Mouse (Mus musculus): ENCODE measurements around the gene Mllt11. TPM values are rescaled to one million over a fixed set of nuclear protein-coding genes. Genes with fewer than 3 reads are reported as not detected.
A peak's percentile ranks its signal among the peaks of the same experiment; 100 is the strongest.

The Mllt11 gene
- total RNA-seq, 1 experiment from 2014 or later: 16.3 TPM

- no peak for ATAC-seq (ENCODE audit: extremely low read depth, insufficient number of reproducible peaks, low FRiP score, poor library complexity, severe bottlenecking)
These were observed 15.8 kb upstream of the Mllt11 start for GRCm38 (mm10) chr3:95247660-95248336.

GRCm38 (mm10) chr3:95246465-95247231, 14.7 kb upstream of the Mllt11 start:
- no peak for ATAC-seq (ENCODE audit: extremely low read depth, insufficient number of reproducible peaks, low FRiP score, poor library complexity, severe bottlenecking)

DNA sequence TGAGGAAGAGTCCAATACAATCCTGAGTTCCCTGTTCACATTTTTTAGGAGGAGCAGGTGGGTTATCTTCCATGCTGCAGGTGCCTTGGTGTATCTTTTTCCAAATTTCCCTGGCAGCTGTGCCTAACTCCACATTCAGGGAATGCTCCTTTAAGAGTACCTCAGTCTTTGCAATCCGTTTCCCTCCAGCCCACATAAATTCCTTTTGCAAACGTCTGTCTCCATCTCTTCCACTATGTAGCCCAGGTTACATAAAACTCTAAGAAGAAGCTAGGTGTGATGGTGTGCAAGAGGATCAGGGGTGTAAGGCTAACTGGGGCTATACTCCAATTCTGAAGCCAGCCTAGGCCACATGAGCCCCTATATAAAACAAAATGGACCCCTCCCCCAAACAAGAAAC, 11.1 kb upstream of the Mllt11 start:
- no peak for ATAC-seq (ENCODE audit: extremely low read depth, insufficient number of reproducible peaks, low FRiP score, poor library complexity, severe bottlenecking)

DNA sequence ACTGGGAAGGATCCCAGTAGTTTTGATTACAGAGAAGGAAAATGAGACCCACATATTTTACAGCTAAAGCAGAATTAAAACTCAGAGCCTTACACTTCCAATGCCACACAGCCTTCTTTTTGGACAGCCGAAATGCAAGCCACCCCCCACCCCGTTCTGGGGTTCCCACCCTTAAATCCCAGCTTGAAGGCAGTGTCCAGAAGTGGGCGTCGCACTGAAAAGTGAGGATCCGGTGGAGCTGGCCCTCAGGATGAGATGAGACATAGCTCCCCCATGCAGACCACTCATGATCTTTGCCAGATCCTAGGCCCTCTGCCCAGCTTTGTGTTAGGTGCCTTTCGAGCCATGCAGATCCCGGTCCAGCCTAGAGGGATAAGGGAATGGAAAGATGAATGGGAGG, 9.5 kb upstream of the Mllt11 start, which contains the start of gene Gm128:
Gene Gm128, minus strand, starts transcription at position 101 of the 400 bp plus-strand sequence.
- ATAC-seq (ENCODE audit: extremely low read depth, insufficient number of reproducible peaks, low FRiP score, poor library complexity, severe bottlenecking): no peak

GRCm38 (mm10) chr3:95240900-95241299, 8.9 kb upstream of the Mllt11 start:
- ATAC-seq (ENCODE audit: extremely low read depth, insufficient number of reproducible peaks, low FRiP score, poor library complexity, severe bottlenecking): no peak

GRCm38 (mm10) chr3:95239971-95240370, 8.0 kb upstream of the Mllt11 start:
- ATAC-seq (ENCODE audit: extremely low read depth, insufficient number of reproducible peaks, low FRiP score, poor library complexity, severe bottlenecking): peak; percentile 6; the same call in 1 of the 2 replicates

GRCm38 (mm10) chr3:95239022-95239421, 7.1 kb upstream of the Mllt11 start:
- ATAC-seq (ENCODE audit: extremely low read depth, insufficient number of reproducible peaks, low FRiP score, poor library complexity, severe bottlenecking): no peak

- no peak for ATAC-seq (ENCODE audit: extremely low read depth, insufficient number of reproducible peaks, low FRiP score, poor library complexity, severe bottlenecking)
These were observed 5.6 kb upstream of the Mllt11 start for GRCm38 (mm10) chr3:95237541-95238099.

GRCm38 (mm10) chr3:95235386-95236301, 3.7 kb upstream of the Mllt11 start:
- no peak for ATAC-seq (ENCODE audit: extremely low read depth, insufficient number of reproducible peaks, low FRiP score, poor library complexity, severe bottlenecking)

GRCm38 (mm10) chr3:95233303-95233980, 1.5 kb upstream of the Mllt11 start:
- no peak for ATAC-seq (ENCODE audit: extremely low read depth, insufficient number of reproducible peaks, low FRiP score, poor library complexity, severe bottlenecking)

GRCm38 (mm10) chr3:95232771-95233170, 800 bp upstream of the Mllt11 start:
- no peak for ATAC-seq (ENCODE audit: extremely low read depth, insufficient number of reproducible peaks, low FRiP score, poor library complexity, severe bottlenecking)

DNA sequence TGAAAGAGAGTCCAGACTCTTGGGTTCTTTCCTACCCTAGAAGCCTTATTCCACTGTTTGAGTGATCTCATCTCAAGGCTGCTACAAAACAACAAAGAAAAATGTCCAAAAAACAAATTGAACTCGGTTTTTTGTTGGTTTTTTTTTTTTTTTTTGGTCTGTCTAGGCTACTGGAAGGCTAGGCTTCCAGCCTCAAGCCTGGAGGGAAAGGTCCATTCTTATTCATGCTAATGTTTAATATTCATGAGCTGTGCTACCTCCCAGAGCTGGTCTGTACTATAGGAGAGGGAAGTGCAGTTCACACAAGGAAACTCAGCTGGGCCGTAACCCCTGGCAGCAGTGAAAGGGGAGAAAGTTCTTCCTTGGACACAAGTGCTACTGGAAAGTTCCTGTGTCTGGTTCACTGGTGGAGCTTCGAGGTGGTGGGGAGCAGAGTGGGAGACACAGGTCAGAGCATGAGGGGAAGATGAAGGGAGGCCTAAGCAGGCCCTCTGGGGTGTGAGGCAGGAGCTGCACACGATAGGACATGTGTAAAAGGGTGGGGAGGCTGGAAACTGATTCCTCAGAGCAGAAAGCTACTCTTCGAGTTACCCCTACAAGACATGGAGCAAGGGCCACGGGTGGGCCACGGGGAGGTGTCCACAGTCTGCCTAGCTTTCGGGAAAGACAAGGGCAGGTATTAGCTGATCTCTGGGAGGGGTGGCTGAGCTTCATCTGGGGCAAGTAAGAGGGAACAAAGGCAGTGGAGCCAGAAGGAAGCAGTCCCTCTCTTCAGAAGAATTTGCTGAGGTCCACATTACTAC, 1.3 kb downstream of the Mllt11 start:
- no peak for ATAC-seq (ENCODE audit: extremely low read depth, insufficient number of reproducible peaks, low FRiP score, poor library complexity, severe bottlenecking)

DNA sequence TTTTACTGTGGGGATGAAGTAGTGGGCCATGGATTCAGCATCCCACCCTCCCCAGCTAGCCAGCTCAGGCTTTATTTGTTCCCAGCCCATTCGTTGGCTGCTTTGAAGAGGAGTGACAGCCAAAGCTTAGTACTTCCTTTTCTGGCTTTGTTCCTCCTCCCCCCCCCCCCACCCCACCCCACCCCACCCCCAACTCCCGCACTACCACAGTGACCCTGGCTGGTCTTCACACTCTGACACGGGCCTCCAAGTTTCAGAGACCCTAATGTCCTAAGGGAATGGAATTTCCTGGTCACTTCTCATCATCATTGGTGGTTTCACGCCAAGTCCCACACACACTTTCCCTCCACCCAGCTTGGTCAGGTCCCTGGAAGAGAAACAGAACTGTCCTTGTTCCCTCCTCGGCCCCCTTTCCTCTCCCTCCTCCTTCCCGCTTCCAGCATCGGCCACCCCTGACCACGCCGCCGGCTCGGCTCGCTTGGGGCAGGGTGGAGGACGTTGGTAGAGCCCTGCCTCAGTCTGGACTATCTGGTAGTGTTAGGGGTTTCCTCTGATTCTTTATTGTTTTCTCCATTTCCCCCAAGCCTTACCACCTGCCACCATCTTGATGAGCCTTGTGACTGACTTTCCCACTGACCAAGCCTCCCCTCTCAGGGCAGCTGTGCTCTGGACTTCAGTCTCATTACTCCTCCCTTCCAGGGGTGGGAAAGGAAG, 2.0 kb downstream of the Mllt11 start:
- no peak for ATAC-seq (ENCODE audit: extremely low read depth, insufficient number of reproducible peaks, low FRiP score, poor library complexity, severe bottlenecking)

DNA sequence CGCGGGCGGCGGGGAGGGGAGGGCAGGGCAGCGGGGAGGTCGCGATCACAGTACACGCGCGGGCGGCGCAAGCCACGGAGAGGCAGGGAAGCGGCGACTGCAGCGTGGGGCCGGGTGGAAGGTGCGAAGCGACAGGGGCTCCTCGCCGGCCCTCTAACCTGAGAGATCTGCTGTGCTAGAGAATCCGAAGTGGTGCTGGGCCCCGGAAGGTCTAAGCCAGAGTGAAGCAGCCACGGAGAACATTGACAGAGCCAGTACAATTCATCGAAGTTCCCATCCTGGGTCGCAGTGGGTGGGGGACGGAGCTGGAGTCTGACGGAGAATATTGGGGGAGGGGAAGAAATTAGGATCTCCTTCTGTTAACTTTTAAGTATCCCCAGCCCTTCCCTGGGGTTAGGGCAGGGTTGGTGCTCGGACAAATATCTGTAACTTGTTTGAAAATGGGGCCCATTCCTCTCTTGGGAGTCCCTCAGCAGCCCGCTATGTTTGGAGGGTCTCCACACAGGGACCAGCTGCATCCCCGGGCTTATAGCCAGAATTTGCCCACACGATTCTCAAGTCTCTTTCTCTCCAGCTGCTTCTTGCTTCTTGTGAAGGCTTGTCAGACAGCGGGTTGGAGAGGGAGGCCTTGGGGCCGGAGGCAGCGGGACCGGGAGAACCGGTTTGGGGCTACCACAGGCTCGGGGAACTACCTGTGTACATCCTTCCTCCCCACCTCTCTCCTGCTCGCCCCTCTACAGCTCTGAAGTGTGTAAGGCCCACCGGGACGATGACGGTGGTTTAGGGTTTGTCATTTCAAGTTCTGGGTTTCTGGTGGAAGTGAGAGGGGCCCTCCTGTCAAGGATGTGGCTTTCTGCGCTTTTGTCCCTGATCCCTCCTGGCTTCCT, 2.8 kb downstream of the Mllt11 start:
- no peak for ATAC-seq (ENCODE audit: extremely low read depth, insufficient number of reproducible peaks, low FRiP score, poor library complexity, severe bottlenecking)

GRCm38 (mm10) chr3:95228148-95228893, 3.6 kb downstream of the Mllt11 start, which contains the start of gene Cdc42se1:
Cdc42se1 (plus strand) TSS chr3:95228732.
- peak; percentile 69 for ATAC-seq (ENCODE audit: extremely low read depth, insufficient number of reproducible peaks, low FRiP score, poor library complexity, severe bottlenecking)

DNA sequence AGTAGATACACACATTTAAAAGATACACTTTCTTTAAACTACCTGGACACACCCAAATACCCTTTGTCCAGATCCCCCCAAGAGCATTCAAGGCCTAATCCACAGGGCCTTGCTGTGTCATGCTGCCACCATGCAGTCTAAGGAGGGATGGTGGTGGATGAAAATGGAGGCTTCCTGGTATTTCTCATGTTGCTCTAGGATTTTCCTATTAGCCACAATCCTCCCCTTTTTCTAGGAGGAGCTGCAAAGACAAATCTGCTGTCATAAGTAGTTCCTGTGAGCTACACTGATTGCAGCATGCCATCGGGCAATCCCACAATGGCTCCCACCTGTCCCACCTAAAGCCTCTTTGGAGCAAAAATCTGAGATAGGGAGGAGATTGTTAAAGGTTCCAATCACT, 4.8 kb downstream of the Mllt11 start:
- no peak for ATAC-seq (ENCODE audit: extremely low read depth, insufficient number of reproducible peaks, low FRiP score, poor library complexity, severe bottlenecking)
